Mouse (Mus musculus): Measurements from ENCODE around the gene Slit2.

- TF ChIP-seq CTCF (IDR thresholded peaks at IDR 0.05; ENCODE audit: extremely low read depth, insufficient read depth, low read length) (no peak), POLR2A (IDR thresholded peaks at IDR 0.05; ENCODE audit: extremely low read depth, insufficient read depth, low read length) (no peak)
Observed at GRCm38 (mm10) chr5:47983746-47984583, 1.0 kb downstream of the Slit2 start.
